Mouse (Mus musculus): ENCODE measurements around the gene Ralb.

The Ralb gene

GRCm38 (mm10) chr1:119523826-119524225, 19.2 kb upstream of the Ralb start:
- no peak for DNase-seq (ENCODE audit: low read depth, low spot score)

- no peak for DNase-seq (ENCODE audit: low read depth, low spot score)
These were observed 18.8 kb upstream of the Ralb start for GRCm38 (mm10) chr1:119523369-119523768.

- DNase-seq (ENCODE audit: low read depth, low spot score), result no peak
These were observed 18.1 kb upstream of the Ralb start for GRCm38 (mm10) chr1:119522726-119523125.

GRCm38 (mm10) chr1:119521681-119522080, 17.1 kb upstream of the Ralb start:
- no peak for DNase-seq (ENCODE audit: low read depth, low spot score)

- DNase-seq (ENCODE audit: low read depth, low spot score), result no peak
These were observed 16.4 kb upstream of the Ralb start for GRCm38 (mm10) chr1:119521029-119521428.

- DNase-seq (ENCODE audit: low read depth, low spot score), result no peak
These were observed 14.7 kb upstream of the Ralb start for GRCm38 (mm10) chr1:119519286-119519685.

- no peak for DNase-seq (ENCODE audit: low read depth, low spot score)
These were observed 14.2 kb upstream of the Ralb start for GRCm38 (mm10) chr1:119518786-119519185.

GRCm38 (mm10) chr1:119518060-119518459, 13.5 kb upstream of the Ralb start:
- DNase-seq (ENCODE audit: low read depth, low spot score), result no peak

GRCm38 (mm10) chr1:119510857-119511256, 6.3 kb upstream of the Ralb start:
- no peak for DNase-seq (ENCODE audit: low read depth, low spot score)

- DNase-seq (ENCODE audit: low read depth, low spot score), result no peak
These were observed 5.8 kb upstream of the Ralb start for GRCm38 (mm10) chr1:119510409-119510808.

- DNase-seq (ENCODE audit: low read depth, low spot score), result no peak
These were observed 4.9 kb upstream of the Ralb start for GRCm38 (mm10) chr1:119509474-119509873.

GRCm38 (mm10) chr1:119508548-119508947, 4.0 kb upstream of the Ralb start:
- no peak for DNase-seq (ENCODE audit: low read depth, low spot score)

- DNase-seq (ENCODE audit: low read depth, low spot score), result no peak
These were observed 1.4 kb upstream of the Ralb start for GRCm38 (mm10) chr1:119505951-119506350.

- no peak for DNase-seq (ENCODE audit: low read depth, low spot score)
These were observed 786 bp downstream of the Ralb start for GRCm38 (mm10) chr1:119503808-119504207.

- DNase-seq (ENCODE audit: low read depth, low spot score), result no peak
These were observed 1.4 kb downstream of the Ralb start for GRCm38 (mm10) chr1:119503181-119503580.

- no peak for DNase-seq (ENCODE audit: low read depth, low spot score)
These were observed 1.9 kb downstream of the Ralb start for GRCm38 (mm10) chr1:119502729-119503128.

- DNase-seq (ENCODE audit: low read depth, low spot score), result no peak
These were observed 2.7 kb downstream of the Ralb start for GRCm38 (mm10) chr1:119501881-119502280.

GRCm38 (mm10) chr1:119499456-119499855, 5.1 kb downstream of the Ralb start:
- DNase-seq (ENCODE audit: low read depth, low spot score), result no peak

- DNase-seq (ENCODE audit: low read depth, low spot score), result no peak
These were observed 5.9 kb downstream of the Ralb start for GRCm38 (mm10) chr1:119498536-119499231.

- no peak for DNase-seq (ENCODE audit: low read depth, low spot score)
These were observed 7.1 kb downstream of the Ralb start for GRCm38 (mm10) chr1:119497346-119498004.

- DNase-seq (ENCODE audit: low read depth, low spot score), result no peak
These were observed 9.2 kb downstream of the Ralb start for GRCm38 (mm10) chr1:119495396-119495775.

GRCm38 (mm10) chr1:119494712-119495395, 9.7 kb downstream of the Ralb start:
- DNase-seq (ENCODE audit: low read depth, low spot score), result no peak

All from c-Kit-negative CD71-positive TER-119-positive erythroid progenitor cells, embryonic 14.5 days (primary cell).